Mouse (Mus musculus) cerebellum, postnatal 14 days (tissue): Measurements from ENCODE around the gene Cntd1.

Source experiments
- DNase-seq, 2 experiments: peaks; one replicate each; pipeline ENCODE4 v3.0.0; 2021; ENCODE audit warnings: mixed read lengths in 2 of 2

Cntd1 gene

GRCm38 (mm10) chr11:101334516-101334915 is 55.7 kb downstream of the Cntd1 start:
- DNase-seq: no peak

GRCm38 (mm10) chr11:101335685-101336084 is 56.9 kb downstream of the Cntd1 start:
- DNase-seq: no peak

GRCm38 (mm10) chr11:101338123-101338760 is 59.4 kb downstream of the Cntd1 start:
- DNase-seq: peak; percentile 59 to 65
